Mouse (Mus musculus): Measurements from ENCODE around the gene Echdc1. TPM values are rescaled to one million over a fixed set of nuclear protein-coding genes. Genes with fewer than 3 reads are reported as not detected.
"Not testable (repeated sequence)": the region's sequence is repeated elsewhere in the genome, so short reads cannot be mapped to it uniquely, and the experiment has no call there.

Echdc1 gene
- polyA plus RNA-seq, 1 experiment, result 16.2 TPM

DNA sequence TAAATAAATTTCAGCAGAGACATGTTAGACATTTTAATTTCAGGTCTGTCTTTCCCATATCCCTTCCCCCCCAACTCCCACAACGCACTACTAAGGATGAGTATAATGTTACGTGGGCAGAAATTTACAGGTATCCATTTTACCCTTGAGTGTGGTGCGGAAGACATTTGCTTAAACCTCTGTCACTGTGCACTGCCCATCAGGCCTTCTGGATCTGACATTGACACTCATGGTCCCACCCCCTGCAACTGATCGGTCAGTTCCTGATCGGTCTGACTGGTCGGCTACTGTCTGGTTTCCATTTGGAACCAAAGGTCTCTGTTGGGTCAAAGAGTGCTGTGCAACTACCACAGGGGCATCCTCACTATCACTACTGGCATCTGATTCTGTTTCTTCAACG is 33.7 kb downstream of the Echdc1 start:
- H3K27ac ChIP-seq (ENCODE audit: insufficient read depth, low read depth, low read length), result no peak overlapping the region
- TF ChIP-seq CTCF (IDR thresholded peaks at IDR 0.05; ENCODE audit: low read depth, low read length) (no peak), POLR2A (IDR thresholded peaks at IDR 0.05; ENCODE audit: borderline replicate concordance, low read depth, low read length) (no peak)
- no peaks in the 10 kb centered on the region for H3K4me1 ChIP-seq (ENCODE audit: control insufficient read depth, insufficient read depth, low read length)
- no peak overlapping the region for H3K4me3 ChIP-seq (ENCODE audit: insufficient read depth, low read length)

DNA sequence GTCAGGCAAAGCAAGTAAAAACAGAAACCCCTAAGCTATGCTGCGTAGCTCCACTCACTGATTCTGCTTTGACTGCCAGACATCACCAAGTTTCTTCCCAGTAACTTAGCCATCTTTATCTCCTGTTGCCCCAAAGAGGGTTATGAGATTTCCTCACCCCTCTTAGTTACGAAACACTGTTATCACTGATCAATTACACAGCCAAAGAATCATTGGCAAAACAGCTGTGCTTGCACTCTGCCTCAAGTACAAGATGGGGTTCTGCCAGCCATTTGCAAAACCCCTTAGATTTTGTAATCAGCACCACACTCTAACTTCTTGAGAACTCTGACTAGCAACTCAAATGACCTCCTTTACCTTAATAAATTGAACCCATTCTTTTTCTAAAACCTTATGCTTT is 38.5 kb downstream of the Echdc1 start:
- Histone ChIP-seq H3K4me3 (ENCODE audit: insufficient read depth, low read length) (no peak overlapping the region), H3K4me1 (ENCODE audit: control insufficient read depth, insufficient read depth, low read length) (no peaks in the 10 kb centered on the region; the same call in 1 of the 2 replicates), H3K27ac (ENCODE audit: insufficient read depth, low read depth, low read length) (no peak overlapping the region)
- TF ChIP-seq CTCF (IDR thresholded peaks at IDR 0.05; ENCODE audit: low read depth, low read length) (no peak), POLR2A (IDR thresholded peaks at IDR 0.05; ENCODE audit: borderline replicate concordance, low read depth, low read length) (no peak)

DNA sequence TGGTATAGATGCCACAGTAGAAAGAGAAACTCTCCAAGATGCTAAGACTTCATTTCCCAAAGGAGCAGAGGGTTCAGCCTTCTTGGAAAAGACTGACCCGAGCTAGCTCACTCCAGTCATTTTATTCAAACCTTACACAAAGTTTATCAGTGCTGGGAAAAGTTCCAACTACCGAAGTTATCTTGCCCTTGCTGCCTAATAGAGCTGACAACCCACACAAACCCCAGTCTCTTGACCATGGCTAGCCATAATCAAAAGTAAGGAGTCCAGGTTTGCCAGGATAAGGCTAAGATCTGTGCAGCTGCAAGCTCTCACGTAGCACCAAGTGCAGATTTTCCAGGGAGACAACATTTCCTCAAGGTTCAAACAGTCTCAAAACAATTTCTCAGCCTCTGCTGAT is 39.6 kb downstream of the Echdc1 start:
- TF ChIP-seq CTCF (IDR thresholded peaks at IDR 0.05; ENCODE audit: low read depth, low read length) (no peak), POLR2A (IDR thresholded peaks at IDR 0.05; ENCODE audit: borderline replicate concordance, low read depth, low read length) (no peak)
- H3K4me1 ChIP-seq (ENCODE audit: control insufficient read depth, insufficient read depth, low read length), result peaks cover 2% of the 10 kb centered on the region
- no peak overlapping the region for H3K4me3 ChIP-seq (ENCODE audit: insufficient read depth, low read length)
- H3K27ac ChIP-seq (ENCODE audit: insufficient read depth, low read depth, low read length), result no peak overlapping the region

DNA sequence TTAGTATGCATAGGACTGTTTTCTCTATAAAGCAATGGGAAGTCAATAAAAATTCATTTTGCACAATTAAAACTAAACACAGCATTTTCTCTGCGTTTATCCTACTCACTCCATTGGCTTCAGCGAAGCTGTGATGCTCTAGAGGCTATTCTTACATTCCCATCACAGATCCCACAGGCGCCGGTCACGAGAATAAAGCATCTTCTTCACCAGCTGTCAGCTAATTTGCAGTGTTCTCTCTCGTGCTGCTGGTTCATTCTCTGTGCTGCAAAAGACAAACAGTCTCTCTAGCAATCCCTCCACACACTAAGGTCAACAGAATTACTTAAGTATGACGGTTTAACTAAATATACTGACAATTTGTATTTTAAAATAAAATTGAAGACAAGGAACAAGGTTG is 41.2 kb downstream of the Echdc1 start:
- TF ChIP-seq POLR2A (IDR thresholded peaks at IDR 0.05; ENCODE audit: borderline replicate concordance, low read depth, low read length) (no peak), CTCF (IDR thresholded peaks at IDR 0.05; ENCODE audit: low read depth, low read length) (no peak)
- H3K27ac ChIP-seq (ENCODE audit: insufficient read depth, low read depth, low read length), result no peak overlapping the region

DNA sequence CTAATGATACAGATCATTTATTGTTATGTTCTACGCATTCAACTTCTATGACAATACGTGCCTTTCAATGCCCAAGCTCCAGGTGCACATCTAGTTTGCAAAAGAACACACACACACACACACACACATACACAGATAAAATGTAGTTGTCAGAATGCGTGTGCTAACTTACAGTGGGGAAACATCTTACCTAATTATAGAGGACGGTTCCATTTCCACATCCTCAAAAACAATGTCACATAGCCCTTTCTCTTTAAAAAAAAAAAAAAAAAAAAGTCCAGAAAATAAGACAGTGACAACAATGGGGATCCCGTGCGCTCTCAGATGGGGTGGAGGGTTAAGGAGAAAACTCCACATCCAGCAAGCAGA is 48.1 kb downstream of the Echdc1 start:
- H3K27ac ChIP-seq (ENCODE audit: insufficient read depth, low read depth, low read length), result peak overlapping the region; percentile 75
- TF ChIP-seq CTCF (IDR thresholded peaks at IDR 0.05; ENCODE audit: low read depth, low read length) (no peak), POLR2A (IDR thresholded peaks at IDR 0.05; ENCODE audit: borderline replicate concordance, low read depth, low read length) (no peak)
- H3K4me3 ChIP-seq (ENCODE audit: insufficient read depth, low read length), result peak overlapping the region; percentile 80
- peaks cover 8% of the 10 kb centered on the region for H3K4me1 ChIP-seq (ENCODE audit: control insufficient read depth, insufficient read depth, low read length)

More for the DNA sequence above, 41.2 kb downstream of the Echdc1 start:
- no peak overlapping the region for H3K4me3 ChIP-seq (ENCODE audit: insufficient read depth, low read length)
- H3K4me1 ChIP-seq (ENCODE audit: control insufficient read depth, insufficient read depth, low read length), result peaks cover 6% of the 10 kb centered on the region

DNA sequence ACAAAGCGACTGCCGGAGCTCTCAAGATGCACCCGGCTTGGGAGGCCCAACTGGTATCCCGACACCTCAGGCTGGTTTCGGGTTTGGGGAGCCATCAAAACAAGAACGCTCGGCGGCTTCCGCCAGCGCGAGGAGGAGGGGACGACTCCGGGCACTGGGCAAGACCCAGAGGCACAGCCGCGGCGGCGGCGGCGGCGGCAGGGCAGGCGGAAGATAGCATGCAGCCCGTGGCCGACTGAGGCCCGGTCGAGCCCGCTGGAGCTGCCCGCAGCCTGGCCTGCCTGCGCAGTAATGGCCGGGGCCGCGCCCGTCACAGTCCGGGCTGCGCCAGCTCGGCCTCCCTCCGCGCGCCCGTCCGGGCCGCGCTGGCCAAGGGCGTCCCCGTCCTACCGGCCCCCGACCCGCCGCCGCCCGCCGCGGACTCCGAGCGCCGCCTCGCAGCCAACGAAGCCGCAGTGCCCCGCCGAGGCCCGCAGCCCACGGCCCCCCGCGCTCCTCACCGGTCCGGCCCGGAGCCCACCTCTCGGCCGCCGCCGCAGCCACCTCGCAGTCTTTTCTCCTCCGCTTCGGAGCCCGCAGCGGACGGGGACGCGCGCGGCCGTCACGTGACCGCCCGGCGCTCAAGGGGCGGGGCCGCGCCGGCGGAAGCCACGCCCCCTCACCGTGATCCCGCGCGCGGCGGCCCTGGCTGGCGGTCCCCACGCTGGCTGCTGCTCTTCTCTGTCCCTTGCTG is 48.7 kb downstream of the Echdc1 start:
- peak overlapping the region; percentile 75 for H3K27ac ChIP-seq (ENCODE audit: insufficient read depth, low read depth, low read length)

DNA sequence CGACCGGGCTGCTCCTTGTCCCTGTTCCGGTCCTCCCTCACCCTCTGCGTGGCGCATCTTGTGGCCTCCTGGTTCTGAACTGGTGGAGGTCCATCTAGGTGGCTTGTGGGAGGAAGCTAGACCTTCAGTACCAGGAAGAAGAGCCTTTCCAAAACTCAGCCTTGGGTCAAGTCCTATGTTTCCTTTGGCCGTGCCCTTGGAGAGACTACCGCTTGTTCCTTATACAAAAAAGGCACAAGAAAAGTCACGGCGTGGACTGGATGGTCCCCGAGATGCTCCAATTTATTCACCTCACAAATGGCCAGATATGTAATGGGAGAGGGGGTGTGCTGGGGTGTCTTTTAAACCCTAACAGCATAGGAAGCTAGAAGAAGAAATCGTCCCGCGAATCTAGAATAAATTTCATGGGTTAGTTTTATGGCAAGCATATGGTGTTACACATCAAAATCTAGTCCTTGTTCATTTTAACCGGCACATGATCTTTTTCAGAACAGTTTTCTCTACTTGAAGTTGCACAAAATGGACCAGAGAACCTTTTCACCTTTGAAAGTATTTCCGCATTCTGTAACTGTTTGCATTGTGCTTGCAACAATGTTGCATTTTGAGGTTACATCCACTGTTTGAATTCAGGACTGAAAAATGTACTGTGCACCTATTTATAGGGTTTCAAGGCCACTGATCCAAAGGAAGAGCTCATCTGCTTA is 49.4 kb downstream of the Echdc1 start, which contains the start of gene Rnf146:
TSS of gene Rnf146 (minus strand) at position 246 of the 704 bp plus-strand sequence.
- 0 out of 2 replicates have a peak, but pooled peaks have one; percentile 8 for TF ChIP-seq CTCF (IDR thresholded peaks at IDR 0.05; ENCODE audit: low read depth, low read length)
- TF ChIP-seq POLR2A (IDR thresholded peaks at IDR 0.05; ENCODE audit: borderline replicate concordance, low read depth, low read length), result 0 out of 2 replicates have a peak, but pooled peaks have one; percentile 70
- peak within 1 kb of the TSS; percentile 80 for H3K4me3 ChIP-seq (ENCODE audit: insufficient read depth, low read length)
- peaks cover 8% of the 10 kb centered on the region for H3K4me1 ChIP-seq (ENCODE audit: control insufficient read depth, insufficient read depth, low read length)
- peak within 1 kb of the TSS; percentile 75 for H3K27ac ChIP-seq (ENCODE audit: insufficient read depth, low read depth, low read length)

More for the DNA sequence above, 48.7 kb downstream of the Echdc1 start:
- TF ChIP-seq CTCF (IDR thresholded peaks at IDR 0.05; ENCODE audit: low read depth, low read length) (no peak), POLR2A (IDR thresholded peaks at IDR 0.05; ENCODE audit: borderline replicate concordance, low read depth, low read length) (no peak)
- H3K4me3 ChIP-seq (ENCODE audit: insufficient read depth, low read length), result peak overlapping the region; percentile 80
- H3K4me1 ChIP-seq (ENCODE audit: control insufficient read depth, insufficient read depth, low read length), result peaks cover 8% of the 10 kb centered on the region

DNA sequence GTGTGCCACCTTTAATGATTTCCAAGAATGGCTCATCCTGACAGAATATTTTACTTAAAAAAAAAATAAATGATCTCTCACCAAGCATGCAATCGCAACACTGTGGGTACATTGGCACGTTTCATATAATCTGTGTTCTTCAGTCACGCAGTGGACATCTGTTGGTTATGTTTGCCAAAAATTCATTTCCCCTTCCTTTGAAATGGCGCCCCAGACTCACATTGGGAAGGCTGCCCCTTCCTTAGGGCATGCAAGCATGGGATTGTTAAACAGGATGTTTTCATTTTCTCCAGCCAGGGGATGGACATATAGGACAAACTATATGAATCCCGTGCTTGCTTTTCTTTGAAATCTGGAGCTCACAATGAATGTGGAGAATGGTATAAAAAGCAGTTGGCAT is 61.1 kb downstream of the Echdc1 start:
- Histone ChIP-seq H3K4me3 (ENCODE audit: insufficient read depth, low read length) (no peak overlapping the region), H3K27ac (ENCODE audit: insufficient read depth, low read depth, low read length) (no peak overlapping the region), H3K4me1 (ENCODE audit: control insufficient read depth, insufficient read depth, low read length) (no peaks in the 10 kb centered on the region)
- no peak for TF ChIP-seq CTCF (IDR thresholded peaks at IDR 0.05; ENCODE audit: low read depth, low read length)
- no peak for TF ChIP-seq POLR2A (IDR thresholded peaks at IDR 0.05; ENCODE audit: borderline replicate concordance, low read depth, low read length)

DNA sequence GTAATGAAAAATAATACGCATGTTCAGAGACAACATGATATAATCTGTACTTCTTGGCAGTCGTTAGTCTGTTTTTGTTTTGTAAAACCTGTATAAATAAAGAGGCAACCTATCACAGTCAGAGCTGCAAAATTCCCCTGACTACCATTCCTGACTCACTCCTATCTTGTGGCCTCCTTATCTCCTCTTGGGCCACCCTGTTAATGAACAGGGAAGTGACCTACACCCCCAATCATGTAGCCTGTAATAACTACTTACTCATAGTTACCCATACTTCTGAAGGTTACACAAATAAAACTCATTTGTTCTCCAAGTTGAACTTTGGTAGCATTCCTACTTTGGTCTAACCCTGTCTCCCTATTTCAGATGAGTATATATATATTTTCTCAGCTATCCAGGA is 68.6 kb downstream of the Echdc1 start:
- TF ChIP-seq CTCF (IDR thresholded peaks at IDR 0.05; ENCODE audit: low read depth, low read length), result no peak
- TF ChIP-seq POLR2A (IDR thresholded peaks at IDR 0.05; ENCODE audit: borderline replicate concordance, low read depth, low read length), result no peak
- Histone ChIP-seq H3K4me3 (ENCODE audit: insufficient read depth, low read length) (no peak overlapping the region), H3K27ac (ENCODE audit: insufficient read depth, low read depth, low read length) (no peak overlapping the region), H3K4me1 (ENCODE audit: control insufficient read depth, insufficient read depth, low read length) (no peaks in the 10 kb centered on the region)

DNA sequence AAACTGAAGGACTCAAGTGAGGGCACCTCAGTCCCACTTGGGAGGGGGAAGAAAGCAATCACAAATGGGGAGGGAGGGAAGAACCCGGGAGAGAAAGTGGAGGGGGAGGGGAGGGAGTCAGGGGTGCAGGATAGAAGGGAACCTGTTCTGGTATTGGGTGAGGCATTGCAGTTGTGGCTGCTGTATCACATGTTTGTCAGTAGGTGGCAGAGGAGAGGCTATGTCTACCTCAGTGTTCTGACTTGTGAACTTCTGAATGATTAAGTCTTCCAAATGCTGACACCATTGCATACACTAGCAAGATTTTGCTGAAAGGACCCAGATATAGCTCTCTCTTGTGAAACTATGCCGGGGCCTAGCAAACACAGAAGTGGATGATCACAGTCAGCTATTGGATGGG is 81.9 kb downstream of the Echdc1 start:
- not testable (repeated sequence) for H3K4me3 ChIP-seq (ENCODE audit: insufficient read depth, low read length); H3K4me1 ChIP-seq (ENCODE audit: control insufficient read depth, insufficient read depth, low read length); H3K27ac ChIP-seq (ENCODE audit: insufficient read depth, low read depth, low read length)

Other genes with a start within 250 kb of the Echdc1 start
- gene Soga3, start 169.3 kb upstream of the Echdc1 start, polyA plus RNA-seq (2012; ENCODE audit: insufficient read depth, insufficient read length, missing spikeins), result not detected in 2 replicates
- gene Gm49353, start 114.2 kb upstream of the Echdc1 start, polyA plus RNA-seq (2012; ENCODE audit: insufficient read depth, insufficient read length, missing spikeins), result not detected in 2 replicates
- gene 9330159F19Rik, start 101.6 kb upstream of the Echdc1 start, polyA plus RNA-seq (2012; ENCODE audit: insufficient read depth, insufficient read length, missing spikeins), result 0.27 TPM in 1 of 2 replicates, not detected in the other
- gene Rnf146, start 49.3 kb downstream of the Echdc1 start, polyA plus RNA-seq (2012; ENCODE audit: insufficient read depth, insufficient read length, missing spikeins), result 39.6 and 43.3 TPM in 2 replicates
- gene Rspo3, start 222.7 kb downstream of the Echdc1 start, polyA plus RNA-seq (2012; ENCODE audit: insufficient read depth, insufficient read length, missing spikeins), result not detected in 2 replicates